Mouse (Mus musculus) ES-Bruce4 (cell line): ENCODE results near the gene Ndufv3.

Experiments used
- CTCF ChIP-seq: IDR thresholded peaks from one replicate; pipeline ENCODE4 v1.8.1; 2011; ENCODE audit warnings: low read depth, low read length
- EP300 ChIP-seq: IDR thresholded peaks from 2 replicates; pipeline ENCODE4 v1.6.1; 2011; ENCODE audit warnings: low read depth, low read length; ENCODE audit not compliant: insufficient read depth
- POLR2A ChIP-seq: IDR thresholded peaks from one replicate; pipeline ENCODE4 v1.8.1; 2011; ENCODE audit warnings: low read length; ENCODE audit not compliant: insufficient read depth

GRCm38 (mm10) chr17:31512593-31512992 lies 7.3 kb upstream of the Ndufv3 start:
- no peak for TF ChIP-seq CTCF
- TF ChIP-seq POLR2A = no peak
- TF ChIP-seq EP300 = no peak
